Mouse (Mus musculus) heart, postnatal 0 days (tissue): ENCODE data around the gene Bcl11b.

ENCODE experiments used
- CTCF ChIP-seq: IDR thresholded peaks from 2 replicates; pipeline ENCODE4 v1.5.1; 2016; ENCODE audit warnings: antibody characterized with exemption, control low read depth, low read depth
- EP300 ChIP-seq: IDR thresholded peaks from 2 replicates; pipeline ENCODE4 v1.6.1; 2016; ENCODE audit warnings: antibody characterized with exemption, low read depth

DNA sequence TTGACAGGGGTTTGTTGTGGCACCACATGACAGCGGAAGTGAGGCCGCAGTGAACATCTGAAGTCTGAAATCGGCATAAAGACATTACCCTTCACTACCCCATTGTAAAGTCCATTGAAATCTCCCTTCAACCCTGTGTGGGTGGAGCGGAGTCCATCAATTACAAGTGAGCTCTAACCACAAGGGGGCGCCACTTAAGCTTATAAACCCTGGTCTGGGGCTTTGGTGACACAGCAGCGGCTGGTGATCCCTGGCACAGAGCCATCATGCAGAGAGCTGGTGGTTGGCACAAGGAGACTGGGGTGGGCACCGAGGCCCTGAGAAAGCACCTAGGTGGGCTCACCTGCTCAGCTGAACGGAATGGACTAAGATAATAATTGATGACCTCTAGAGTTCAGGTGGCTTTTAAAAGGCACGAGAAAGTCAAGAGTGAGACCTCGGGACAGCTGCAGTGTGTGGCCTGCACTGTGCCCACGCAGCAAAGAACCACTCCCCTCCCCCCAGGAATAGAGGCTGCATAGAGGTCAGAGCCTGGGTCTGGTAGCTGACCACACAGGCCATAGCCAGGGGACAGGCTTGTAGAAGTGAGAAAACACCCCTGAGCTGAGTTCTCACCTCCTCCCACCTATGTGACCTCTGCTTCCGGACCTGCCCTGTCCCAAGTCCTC is 38.3 kb upstream of the Bcl11b start:
- TF ChIP-seq CTCF (peak; percentile 67), EP300 (no peak)
